Mouse (Mus musculus) brain, embryonic 14.5 days (tissue): Measurements from ENCODE around the gene 1700113H08Rik. TPM values are rescaled to one million over a fixed set of nuclear protein-coding genes. Genes with fewer than 3 reads are reported as not detected.

Source experiments
- DNase-seq: peaks from one replicate; pipeline ENCODE4 v3.0.0-alpha.2; 2011; ENCODE audit warnings: low read depth
- CTCF ChIP-seq: fragments of 200-500 bp; IDR thresholded peaks from 2 replicates; pipeline ENCODE4 v1.5.1; 2012; ENCODE audit warnings: inconsistent platforms, mild to moderate bottlenecking, moderate library complexity, borderline replicate concordance; ENCODE audit not compliant: insufficient read depth, insufficient read length; ENCODE audit errors: extremely low read depth
- POLR2A ChIP-seq: fragments of 200-500 bp; IDR thresholded peaks from 2 replicates; pipeline ENCODE4 v1.6.1; 2012; ENCODE audit warnings: mild to moderate bottlenecking, inconsistent platforms, borderline replicate concordance; ENCODE audit not compliant: poor library complexity, insufficient read depth, insufficient read length, severe bottlenecking; ENCODE audit errors: extremely low read depth
- polyA plus RNA-seq: library from polyadenylated mRNA; depleted of rRNA; stranded (reverse); fragments of >200 nt; gene quantifications from 2 replicates; pipeline ENCODE4 v1.2.3, GENCODE M21; 2012

The 1700113H08Rik gene
- polyA plus RNA-seq, 1 experiment, result 0.29 TPM

- DNase-seq, result peak; percentile 93
- TF ChIP-seq POLR2A (no peak), CTCF (no peak)
These were observed 51.4 kb downstream of the 1700113H08Rik start for GRCm38 (mm10) chr10:87109038-87109771.

GRCm38 (mm10) chr10:87110909-87111308 is 53.1 kb downstream of the 1700113H08Rik start:
- DNase-seq, result peak; percentile 42
- TF ChIP-seq POLR2A, result no peak
- TF ChIP-seq CTCF, result no peak

- no peak for TF ChIP-seq POLR2A
- TF ChIP-seq CTCF, result no peak
These were observed 67.2 kb downstream of the 1700113H08Rik start for GRCm38 (mm10) chr10:87125094-87125493.

GRCm38 (mm10) chr10:87126186-87126824 is 68.5 kb downstream of the 1700113H08Rik start:
- TF ChIP-seq CTCF, result peak; percentile 57; the same call in 1 of the 2 replicates
- no peak for TF ChIP-seq POLR2A
- DNase-seq, result no peak

More at GRCm38 (mm10) chr10:87125094-87125493, 67.2 kb downstream of the 1700113H08Rik start:
- DNase-seq, result no peak

GRCm38 (mm10) chr10:87151050-87151449 is 93.2 kb downstream of the 1700113H08Rik start:
- TF ChIP-seq CTCF (no peak), POLR2A (no peak)
- no peak for DNase-seq

GRCm38 (mm10) chr10:87153731-87154505 is 96.1 kb downstream of the 1700113H08Rik start:
- TF ChIP-seq CTCF (no peak), POLR2A (no peak)
- DNase-seq, result peak; percentile 22

GRCm38 (mm10) chr10:87159781-87160180 is 101.9 kb downstream of the 1700113H08Rik start:
- TF ChIP-seq POLR2A (no peak), CTCF (no peak)
- DNase-seq, result no peak

- DNase-seq, result peak; percentile 75
- TF ChIP-seq CTCF (no peak), POLR2A (no peak)
These were observed 138.4 kb downstream of the 1700113H08Rik start for GRCm38 (mm10) chr10:87196123-87196756.

- DNase-seq, result no peak
- TF ChIP-seq POLR2A (no peak), CTCF (no peak)
These were observed 140.9 kb downstream of the 1700113H08Rik start for GRCm38 (mm10) chr10:87198720-87199119.

- TF ChIP-seq POLR2A (no peak), CTCF (no peak)
These were observed 151.6 kb downstream of the 1700113H08Rik start for GRCm38 (mm10) chr10:87209466-87209865.

GRCm38 (mm10) chr10:87211046-87211445 is 153.2 kb downstream of the 1700113H08Rik start:
- no peak for TF ChIP-seq POLR2A
- no peak for TF ChIP-seq CTCF
- no peak for DNase-seq

More at GRCm38 (mm10) chr10:87209466-87209865, 151.6 kb downstream of the 1700113H08Rik start:
- DNase-seq, result no peak

- DNase-seq, result no peak
- no peak for TF ChIP-seq CTCF
- no peak for TF ChIP-seq POLR2A
These were observed 155.0 kb downstream of the 1700113H08Rik start for GRCm38 (mm10) chr10:87212854-87213253.
